Mouse (Mus musculus) lung, postnatal 14 days (tissue): ENCODE results near the gene Gm17581.

Experiments used
- DNase-seq: peaks from one replicate; pipeline ENCODE4 v3.0.0; 2021

The Gm17581 gene

GRCm38 (mm10) chr2:155687746-155688145, 47.9 kb downstream of the Gm17581 start:
- no peak for DNase-seq

DNA sequence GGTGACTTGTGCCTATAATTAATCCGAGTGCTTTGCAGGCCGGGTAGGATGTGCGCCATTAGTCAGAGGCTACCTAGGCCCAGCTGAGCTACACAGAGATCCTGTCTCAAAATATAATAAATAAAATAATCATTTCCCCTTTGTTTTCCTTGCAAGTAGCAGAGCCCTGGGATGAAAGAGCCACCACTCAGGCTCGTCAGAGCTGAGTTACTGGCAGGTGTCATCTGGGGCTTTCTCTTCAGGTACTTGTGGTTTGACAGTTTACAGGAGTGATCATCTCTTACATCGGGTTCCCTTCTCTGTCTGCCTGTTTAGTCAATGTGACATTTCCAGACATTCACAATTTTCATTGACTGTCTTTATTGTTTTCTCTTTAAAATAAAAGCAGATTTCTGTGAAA, 49.1 kb downstream of the Gm17581 start:
- DNase-seq, result no peak
